Mouse (Mus musculus) forebrain, embryonic 10.5 days (tissue): ENCODE results near the gene Ccdc69. TPM values are rescaled to one million over a fixed set of nuclear protein-coding genes. Genes with fewer than 3 reads are reported as not detected.

Source experiments
- DNase-seq: peaks from one replicate; pipeline ENCODE4 v3.0.0-alpha.2; 2017; ENCODE audit warnings: low spot score; ENCODE audit errors: extremely low spot score
- H3K27ac ChIP-seq: fragments of 300-500 bp; sonication (generic); 2 replicates; pipeline ENCODE4 v1.5.1; 2016; ENCODE audit warnings: mild to moderate bottlenecking
- H3K27me3 ChIP-seq: fragments of 300-500 bp; sonication (generic); 2 replicates; pipeline ENCODE4 v1.6.1; 2016; ENCODE audit warnings: mild to moderate bottlenecking; ENCODE audit not compliant: poor library complexity, severe bottlenecking
- H3K36me3 ChIP-seq: fragments of 300-500 bp; sonication (generic); replicated peaks from 2 replicates; pipeline ENCODE4 v1.6.1; 2016; ENCODE audit warnings: mild to moderate bottlenecking, moderate library complexity
- H3K4me1 ChIP-seq: fragments of 300-500 bp; sonication (generic); 2 replicates; pipeline ENCODE4 v1.6.1; 2016
- H3K4me3 ChIP-seq: fragments of 300-500 bp; sonication (generic); 2 replicates; pipeline ENCODE4 v1.5.1; 2016; ENCODE audit warnings: mild to moderate bottlenecking, moderate library complexity
- H3K9me3 ChIP-seq: fragments of 300-500 bp; sonication (generic); 2 replicates; pipeline ENCODE4 v1.6.1; 2016; ENCODE audit warnings: mild to moderate bottlenecking, moderate library complexity
- WGBS: fragments of 180-500 bp; shearing (Covaris S2); methylation state at CpG from one replicate; pipeline ENCODE4 v1.1.7; 2016; 5-methylcytosine and 5-hydroxymethylcytosine counted together
- polyA plus RNA-seq: library from polyadenylated mRNA; unstranded; fragments of >200 nt; fragmentation: Nextera tagmentation; extraction: Ambion mirVana; gene quantifications from 2 replicates; pipeline ENCODE4 v1.2.1, GENCODE M21; 2016

Gene Ccdc69
- polyA plus RNA-seq, 1 experiment from 2014 or later = 0.73 TPM

DNA sequence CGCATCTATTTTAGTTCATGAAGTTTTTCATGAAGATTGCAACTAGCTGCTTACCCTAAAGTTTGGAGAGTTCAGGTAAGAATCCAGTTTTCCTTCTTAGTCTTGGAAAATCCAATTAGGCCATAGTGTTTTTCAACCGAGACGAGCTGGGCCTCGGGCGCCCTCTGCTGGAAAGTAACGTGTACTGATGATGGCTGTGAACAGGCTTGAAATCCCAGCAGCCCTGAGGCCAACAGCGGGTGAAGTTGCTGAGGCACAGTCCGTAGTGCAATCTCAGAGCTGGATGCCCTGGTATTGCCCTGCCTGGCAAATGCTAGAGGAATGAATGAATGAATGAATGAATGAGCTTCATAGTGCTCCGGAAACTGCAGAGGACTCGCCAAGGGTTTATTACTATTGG is 9.1 kb upstream of the Ccdc69 start:
- Histone ChIP-seq H3K4me1 (no peaks in the 10 kb centered on the region), H3K36me3 (no peaks in the 10 kb centered on the region), H3K4me3 (no peak overlapping the region), H3K27ac (no peak overlapping the region), H3K27me3 (peaks cover 4% of the 10 kb centered on the region; the same call in 1 of the 2 replicates), H3K9me3 (no peaks in the 10 kb centered on the region)
- 5% methylated on average over 10 of the region's 10 CpGs for WGBS
- peak; percentile 83 for DNase-seq

DNA sequence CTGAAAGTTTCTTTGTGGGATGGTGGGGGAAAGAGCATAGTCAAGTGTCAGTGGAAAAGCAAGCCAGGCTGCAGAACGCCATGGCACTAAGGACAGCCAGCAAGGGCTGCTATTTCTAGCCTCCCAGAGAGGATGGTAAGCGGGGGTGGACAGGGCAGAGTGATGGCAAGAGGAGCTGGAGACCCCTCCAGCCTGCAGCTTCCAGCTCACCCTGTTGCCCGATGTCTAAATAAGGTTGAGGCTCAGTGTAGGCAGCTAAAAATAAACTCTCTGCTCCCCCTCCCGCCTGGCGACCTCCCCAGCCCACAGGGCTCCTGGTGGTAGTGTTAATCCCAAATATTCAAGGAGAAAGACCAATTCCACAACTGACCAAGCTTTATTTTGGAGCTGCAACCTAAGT is 7.5 kb upstream of the Ccdc69 start:
- Histone ChIP-seq H3K27ac (no peak overlapping the region), H3K27me3 (peaks cover 4% of the 10 kb centered on the region; the same call in 1 of the 2 replicates), H3K9me3 (no peaks in the 10 kb centered on the region), H3K4me3 (no peak overlapping the region), H3K4me1 (no peaks in the 10 kb centered on the region), H3K36me3 (no peaks in the 10 kb centered on the region)
- no peak for DNase-seq
- WGBS = 63% methylated on average over 5 of the region's 5 CpGs

DNA sequence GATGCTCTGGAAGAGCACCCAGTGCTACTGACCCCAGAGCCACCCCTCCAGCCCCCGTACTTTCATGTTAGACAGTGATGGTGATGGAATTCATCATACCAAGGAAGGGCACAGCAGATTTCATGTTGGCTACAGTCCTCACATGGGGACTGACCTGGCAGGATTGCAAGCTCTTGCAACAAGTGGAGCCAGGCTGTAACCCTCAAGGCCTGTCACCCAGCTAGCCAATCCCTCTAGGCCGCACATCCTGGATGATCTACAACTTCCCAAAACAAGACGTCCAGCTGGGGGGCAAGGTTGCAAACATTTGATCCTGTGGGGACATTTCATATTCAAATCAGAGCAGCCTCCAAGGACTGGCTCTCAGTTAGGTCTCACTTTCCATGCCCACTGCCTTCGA is 6.7 kb upstream of the Ccdc69 start:
- Histone ChIP-seq H3K27ac (no peak overlapping the region), H3K4me1 (no peaks in the 10 kb centered on the region), H3K4me3 (no peak overlapping the region), H3K36me3 (no peaks in the 10 kb centered on the region), H3K27me3 (peaks cover 7% of the 10 kb centered on the region), H3K9me3 (0 out of 2 replicates have a peak, but pooled peaks cover 2% of the 10 kb centered on the region)
- 83% methylated on average over 4 of the region's 4 CpGs for WGBS
- no peak for DNase-seq

DNA sequence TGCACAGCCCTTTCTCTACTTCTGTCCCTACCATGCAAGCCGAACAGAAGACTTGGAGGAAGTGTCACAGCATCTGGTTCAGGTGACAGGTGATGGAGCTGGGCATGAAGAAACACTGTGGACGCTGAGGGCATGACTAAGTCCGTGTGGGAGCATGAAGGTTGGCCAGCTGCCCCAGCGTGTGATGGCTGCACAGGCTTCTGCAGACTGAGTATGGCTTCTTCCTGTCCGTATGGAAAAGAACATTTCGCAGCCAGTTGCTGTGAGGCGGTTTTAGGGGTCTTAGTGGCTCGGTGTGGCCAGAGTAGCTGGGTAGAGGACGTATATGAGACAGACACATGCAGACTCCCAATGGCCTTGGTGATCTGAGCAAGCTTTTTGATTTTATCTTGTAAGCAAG is 3.3 kb upstream of the Ccdc69 start:
- H3K4me1 ChIP-seq = peaks cover 18% of the 10 kb centered on the region
- no peak overlapping the region for H3K4me3 ChIP-seq
- no peaks in the 10 kb centered on the region for H3K36me3 ChIP-seq
- 0 out of 2 replicates have a peak, but pooled peaks cover 2% of the 10 kb centered on the region for H3K9me3 ChIP-seq
- WGBS = 90% methylated on average over 9 of the region's 9 CpGs
- H3K27me3 ChIP-seq = peaks cover 38% of the 10 kb centered on the region
- H3K27ac ChIP-seq = no peak overlapping the region
- DNase-seq = no peak

DNA sequence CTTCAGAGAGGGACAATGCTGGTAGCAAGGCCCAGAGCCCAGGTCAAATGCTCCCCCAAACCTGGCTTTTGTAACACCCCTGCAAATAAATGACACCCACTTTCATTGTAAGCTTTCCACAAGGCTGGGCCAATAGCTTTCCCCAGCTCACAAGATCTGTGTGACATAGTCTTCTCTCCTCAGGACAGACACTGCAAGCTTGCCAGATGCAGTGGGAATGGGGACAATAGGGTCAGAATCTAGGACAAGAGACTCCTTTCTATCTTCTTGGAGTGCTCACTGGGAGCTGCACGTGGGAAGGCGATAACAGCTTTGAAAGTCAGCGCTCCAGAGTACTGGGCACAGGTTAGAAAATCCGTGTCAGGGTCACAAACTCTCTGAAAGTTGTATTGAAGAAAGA is 1.2 kb upstream of the Ccdc69 start:
- DNase-seq = no peak
- WGBS = 72% methylated on average over 4 of the region's 4 CpGs
- H3K27ac ChIP-seq = no peak overlapping the region
- no peaks in the 10 kb centered on the region for H3K36me3 ChIP-seq
- peaks cover 18% of the 10 kb centered on the region for H3K4me1 ChIP-seq
- H3K9me3 ChIP-seq = 0 out of 2 replicates have a peak, but pooled peaks cover 2% of the 10 kb centered on the region
- peaks cover 41% of the 10 kb centered on the region for H3K27me3 ChIP-seq
- no peak overlapping the region for H3K4me3 ChIP-seq

DNA sequence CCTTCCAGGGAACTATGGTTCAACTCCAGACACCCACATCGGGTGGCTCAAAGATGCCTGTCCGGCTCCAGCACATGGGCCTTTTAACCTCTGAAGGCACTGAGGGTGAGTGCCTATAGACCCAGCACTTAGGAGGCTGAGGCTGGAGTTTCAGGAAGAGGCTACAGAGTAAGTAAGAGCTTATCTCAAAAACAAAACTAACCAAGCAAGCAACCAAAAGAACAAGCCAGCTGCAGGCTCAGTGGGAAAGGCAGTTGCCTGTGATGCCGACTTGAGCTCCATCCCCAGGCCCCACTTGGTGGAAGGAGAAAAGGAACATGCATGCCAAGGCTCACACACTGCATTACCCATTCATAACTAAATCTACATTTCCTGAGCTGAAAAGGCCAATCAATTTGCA is 571 bp upstream of the Ccdc69 start:
- H3K27ac ChIP-seq = no peak overlapping the region
- DNase-seq = no peak
- 0 out of 2 replicates have a peak, but pooled peaks cover 2% of the 10 kb centered on the region for H3K9me3 ChIP-seq
- 56% methylated on average over 3 of the region's 3 CpGs for WGBS
- H3K4me3 ChIP-seq = peak overlapping the region; percentile 60; the same call in 1 of the 2 replicates
- peaks cover 18% of the 10 kb centered on the region for H3K4me1 ChIP-seq
- H3K27me3 ChIP-seq = peaks cover 41% of the 10 kb centered on the region
- H3K36me3 ChIP-seq = no peaks in the 10 kb centered on the region

DNA sequence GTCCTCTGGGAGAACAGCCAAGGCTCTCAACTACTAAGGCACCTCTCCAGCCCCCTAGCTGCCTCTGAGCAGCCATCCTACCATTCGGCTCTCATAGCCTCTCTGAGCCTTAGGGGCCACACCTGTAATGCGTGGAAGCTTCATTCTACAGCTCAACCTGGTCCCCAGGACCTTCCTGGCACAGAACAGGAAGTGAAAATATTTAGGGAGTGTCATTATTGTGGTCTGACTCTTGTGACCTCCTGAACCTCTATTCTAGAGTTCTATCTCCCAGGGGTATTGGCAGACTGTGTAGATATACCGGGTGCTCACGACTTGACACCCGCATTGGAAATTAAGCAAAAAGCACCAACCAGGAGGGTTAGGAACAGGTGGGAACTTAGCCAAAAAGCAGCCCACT is 1.7 kb downstream of the Ccdc69 start:
- peaks cover 41% of the 10 kb centered on the region for H3K27me3 ChIP-seq
- H3K9me3 ChIP-seq = 0 out of 2 replicates have a peak, but pooled peaks cover 2% of the 10 kb centered on the region
- peaks cover 18% of the 10 kb centered on the region for H3K4me1 ChIP-seq
- 90% methylated on average over 5 of the region's 5 CpGs for WGBS
- H3K27ac ChIP-seq = no peak overlapping the region
- no peaks in the 10 kb centered on the region for H3K36me3 ChIP-seq
- DNase-seq = no peak
- H3K4me3 ChIP-seq = no peak overlapping the region

DNA sequence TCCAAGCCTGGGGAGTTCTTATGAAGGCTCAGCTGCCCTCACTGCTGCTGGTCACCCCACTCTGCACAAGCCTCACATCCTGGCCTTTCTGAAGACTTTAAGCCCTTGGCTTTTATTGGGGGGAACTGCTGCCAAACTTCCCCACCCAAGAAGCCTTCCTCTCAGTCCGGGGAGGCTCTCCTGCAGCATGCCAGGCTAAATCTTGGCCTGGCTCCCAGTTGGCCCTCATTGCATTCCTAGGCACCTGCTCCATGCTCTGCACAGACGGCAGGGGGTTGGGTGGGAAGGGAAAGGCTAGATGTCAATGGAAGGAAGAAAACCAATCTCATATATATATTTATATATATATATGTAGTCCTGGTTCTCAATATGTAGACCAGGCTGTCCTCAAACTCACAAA is 2.3 kb downstream of the Ccdc69 start:
- Histone ChIP-seq H3K9me3 (0 out of 2 replicates have a peak, but pooled peaks cover 2% of the 10 kb centered on the region), H3K27me3 (peaks cover 41% of the 10 kb centered on the region), H3K4me3 (no peak overlapping the region), H3K27ac (no peak overlapping the region), H3K4me1 (peaks cover 18% of the 10 kb centered on the region), H3K36me3 (no peaks in the 10 kb centered on the region)
- DNase-seq = no peak
- WGBS = 84% methylated on average over 2 of the region's 2 CpGs

DNA sequence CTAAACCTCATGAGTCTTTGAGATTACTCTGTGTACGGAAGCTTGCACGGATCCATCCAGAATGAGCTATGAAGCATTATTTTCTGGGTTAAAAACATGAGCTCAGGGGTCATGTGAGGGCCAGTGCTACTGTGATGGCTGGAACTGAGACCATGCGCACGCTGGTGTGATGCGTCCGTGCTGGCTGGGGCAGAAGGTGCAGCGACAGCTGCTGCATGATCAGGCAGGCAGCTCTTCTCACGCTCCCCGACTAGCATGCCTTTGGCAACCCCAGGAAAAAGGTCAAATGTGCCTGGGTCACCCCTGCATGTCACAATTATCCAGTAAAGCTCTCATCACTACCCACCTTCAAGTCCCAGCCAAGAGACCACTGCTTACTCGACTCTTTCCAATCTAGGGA is 4.7 kb downstream of the Ccdc69 start:
- Histone ChIP-seq H3K9me3 (no peaks in the 10 kb centered on the region), H3K36me3 (no peaks in the 10 kb centered on the region), H3K4me3 (no peak overlapping the region), H3K4me1 (peaks cover 17% of the 10 kb centered on the region), H3K27me3 (peaks cover 23% of the 10 kb centered on the region), H3K27ac (no peak overlapping the region)
- 78% methylated on average over 10 of the region's 10 CpGs for WGBS
- no peak for DNase-seq

DNA sequence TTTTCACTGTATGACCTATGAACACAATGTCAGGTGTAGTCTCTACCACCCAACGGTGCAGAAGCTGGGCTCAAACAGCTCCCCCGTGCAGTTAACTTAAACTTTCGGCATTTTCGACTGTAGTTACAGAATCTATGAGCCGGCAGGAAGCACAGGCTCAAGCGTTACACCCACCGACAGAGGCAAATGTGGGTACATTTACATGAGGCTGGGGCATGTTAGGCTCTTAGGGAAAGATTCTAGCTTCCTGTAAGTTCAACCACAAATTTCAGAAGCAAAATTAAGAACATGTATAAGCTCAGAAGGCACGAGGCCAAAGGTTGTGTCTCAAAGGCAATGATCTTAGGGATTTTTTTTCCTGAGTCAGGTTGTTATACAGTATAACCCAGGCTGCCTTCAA is 5.5 kb downstream of the Ccdc69 start:
- H3K4me3 ChIP-seq = no peak overlapping the region
- no peak overlapping the region for H3K27ac ChIP-seq
- WGBS = 95% methylated on average over 8 of the region's 8 CpGs
- no peak for DNase-seq
- H3K4me1 ChIP-seq = peaks cover 10% of the 10 kb centered on the region
- H3K9me3 ChIP-seq = no peaks in the 10 kb centered on the region
- H3K27me3 ChIP-seq = peaks cover 16% of the 10 kb centered on the region
- H3K36me3 ChIP-seq = no peaks in the 10 kb centered on the region

DNA sequence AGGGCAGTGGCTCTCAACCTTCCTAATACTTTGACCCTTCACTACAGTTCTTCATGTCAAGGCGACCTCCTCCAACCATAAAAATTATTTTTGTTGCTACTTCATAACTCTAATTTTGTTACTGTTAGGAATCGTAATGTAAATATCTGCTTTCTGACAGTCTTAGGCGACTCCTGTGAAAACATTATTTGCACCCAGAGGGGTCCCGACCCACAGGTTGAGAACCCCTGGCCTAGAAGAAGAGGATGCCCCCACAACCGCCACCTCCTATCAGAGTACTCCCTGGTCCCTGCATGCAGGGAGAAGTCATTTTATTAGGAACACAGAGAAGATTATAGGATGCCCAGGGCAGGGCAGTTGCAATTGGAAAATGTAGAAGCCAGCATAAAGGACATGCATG is 6.6 kb downstream of the Ccdc69 start:
- 90% methylated on average over 5 of the region's 5 CpGs for WGBS

DNA sequence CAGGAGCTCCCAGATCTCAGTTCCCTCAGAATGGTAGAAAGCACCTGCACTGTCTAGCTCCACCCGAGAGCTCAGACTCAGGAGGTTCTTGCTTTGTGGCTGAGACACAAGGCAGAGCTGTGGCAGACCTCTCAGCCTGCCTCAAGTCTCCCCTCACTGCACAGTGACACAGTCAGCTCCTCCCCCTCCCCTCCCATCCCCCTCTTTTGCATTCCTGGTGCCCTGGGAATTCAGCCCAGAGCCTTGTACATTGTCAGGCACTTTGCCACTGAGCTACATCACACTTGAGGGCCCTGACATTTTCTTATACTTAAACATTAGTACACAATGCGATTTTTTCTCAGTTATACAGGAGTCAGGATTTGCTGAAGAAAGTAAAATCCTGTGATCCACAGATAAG is 8.9 kb downstream of the Ccdc69 start:
- H3K4me1 ChIP-seq = peaks cover 5% of the 10 kb centered on the region
- H3K4me3 ChIP-seq = no peak overlapping the region
- 0 out of 2 replicates have a peak overlapping the region, but pooled peaks have one; percentile 31 for H3K27ac ChIP-seq
- WGBS = 45% methylated on average over 2 of the region's 2 CpGs
- H3K27me3 ChIP-seq = no peaks in the 10 kb centered on the region
- DNase-seq = no peak
- no peaks in the 10 kb centered on the region for H3K9me3 ChIP-seq
- H3K36me3 ChIP-seq = no peaks in the 10 kb centered on the region

More for the DNA sequence above, 6.6 kb downstream of the Ccdc69 start:
- H3K9me3 ChIP-seq = no peaks in the 10 kb centered on the region
- no peak for DNase-seq
- H3K27me3 ChIP-seq = peaks cover 5% of the 10 kb centered on the region
- H3K4me3 ChIP-seq = no peak overlapping the region
- no peak overlapping the region for H3K27ac ChIP-seq
- H3K4me1 ChIP-seq = peaks cover 5% of the 10 kb centered on the region
- H3K36me3 ChIP-seq = no peaks in the 10 kb centered on the region

DNA sequence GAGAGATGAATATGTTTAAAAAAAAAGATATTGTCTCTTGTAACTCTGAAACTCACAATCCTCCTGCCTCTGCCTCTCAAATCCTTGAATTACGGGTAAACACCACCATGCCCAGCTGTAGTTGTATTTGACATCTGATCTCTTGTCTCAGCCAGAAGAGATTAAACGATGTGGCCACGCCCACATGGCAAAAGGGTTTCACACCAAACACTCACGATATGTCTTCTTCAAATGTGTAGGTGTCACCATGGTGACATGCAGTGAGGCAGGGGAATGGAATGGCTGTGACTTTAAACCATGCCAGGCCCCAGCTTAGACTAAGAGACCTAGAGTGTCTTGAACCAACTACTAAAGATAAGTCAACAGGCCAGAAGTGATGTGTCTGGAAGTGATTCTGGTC is 11.0 kb downstream of the Ccdc69 start:
- H3K4me3 ChIP-seq = no peak overlapping the region
- DNase-seq = no peak
- no peaks in the 10 kb centered on the region for H3K9me3 ChIP-seq
- no peaks in the 10 kb centered on the region for H3K27me3 ChIP-seq
- H3K36me3 ChIP-seq = no peaks in the 10 kb centered on the region
- no peak overlapping the region for H3K27ac ChIP-seq
- peaks cover 11% of the 10 kb centered on the region for H3K4me1 ChIP-seq
- 79% methylated on average over 4 of the region's 4 CpGs for WGBS

DNA sequence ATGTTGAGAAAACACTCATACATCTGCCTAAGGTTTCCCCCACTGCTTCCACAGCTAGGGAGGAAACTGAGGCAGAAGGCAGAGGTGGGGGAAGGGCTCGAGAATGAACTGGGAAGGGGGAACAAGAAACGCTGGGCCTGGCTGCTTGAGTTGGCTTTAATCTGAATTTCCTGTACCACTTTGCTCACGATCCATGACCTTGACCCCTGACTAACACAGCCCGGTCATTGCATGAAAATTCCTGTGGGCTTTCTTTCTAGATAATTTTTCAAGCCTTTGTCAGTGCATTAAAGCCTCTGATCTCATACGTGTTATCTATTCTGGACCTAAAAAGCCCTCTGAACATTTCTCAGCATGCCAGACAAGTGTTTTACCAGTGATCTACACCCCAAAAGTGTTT is 15.1 kb downstream of the Ccdc69 start:
- peaks cover 6% of the 10 kb centered on the region; the same call in 1 of the 2 replicates for H3K4me1 ChIP-seq
- DNase-seq = no peak
- H3K27ac ChIP-seq = no peak overlapping the region
- 65% methylated on average over 5 of the region's 5 CpGs for WGBS
- no peaks in the 10 kb centered on the region for H3K36me3 ChIP-seq
- no peaks in the 10 kb centered on the region for H3K9me3 ChIP-seq
- H3K4me3 ChIP-seq = no peak overlapping the region
- H3K27me3 ChIP-seq = no peaks in the 10 kb centered on the region
